Mouse (Mus musculus) liver, adult 2 months (tissue): ENCODE results near the gene Dcun1d1. TPM values are rescaled to one million over a fixed set of nuclear protein-coding genes. Genes with fewer than 3 reads are reported as not detected.

Experiments
- DNase-seq: peaks from one replicate; pipeline ENCODE4 v3.0.0-alpha.2; 2011; ENCODE audit warnings: low read depth, low spot score; ENCODE audit errors: extremely low read depth
- H3K27ac ChIP-seq: fragments of 200-500 bp; replicated peaks from 2 replicates; pipeline ENCODE4 v1.5.1; 2012; ENCODE audit warnings: low read depth, mild to moderate bottlenecking, control low read depth, inconsistent platforms, low read length; ENCODE audit not compliant: insufficient read depth
- H3K27me3 ChIP-seq: fragments of 200-500 bp; 2 replicates; pipeline ENCODE4 v1.6.1; 2012; ENCODE audit warnings: mild to moderate bottlenecking, moderate library complexity, low read length, inconsistent platforms; ENCODE audit not compliant: control insufficient read depth, insufficient read depth
- H3K36me3 ChIP-seq: fragments of 200-500 bp; 2 replicates; pipeline ENCODE4 v1.6.1; 2012; ENCODE audit warnings: low read length, inconsistent platforms; ENCODE audit not compliant: control insufficient read depth, insufficient read depth
- H3K4me1 ChIP-seq: fragments of 200-500 bp; 2 replicates; pipeline ENCODE4 v1.6.1; 2011; ENCODE audit warnings: low read length; ENCODE audit not compliant: control insufficient read depth, insufficient read depth
- H3K4me3 ChIP-seq: fragments of 200-500 bp; 2 replicates; pipeline ENCODE4 v1.5.1; 2011; ENCODE audit warnings: low read depth, mild to moderate bottlenecking, control low read depth, low read length, moderate library complexity; ENCODE audit not compliant: insufficient read depth
- H3K79me2 ChIP-seq: fragments of 200-500 bp; 2 replicates; pipeline ENCODE4 v1.6.1; 2012; ENCODE audit warnings: inconsistent platforms, mild to moderate bottlenecking, low read length, moderate library complexity; ENCODE audit not compliant: control insufficient read depth, insufficient read depth
- H3K9ac ChIP-seq: fragments of 200-500 bp; 2 replicates; pipeline ENCODE4 v1.6.1; 2012; ENCODE audit warnings: low read depth, mild to moderate bottlenecking, control low read depth, inconsistent platforms, low read length
- CTCF ChIP-seq: fragments of 200-500 bp; IDR thresholded peaks from 2 replicates; pipeline ENCODE4 v1.5.1; 2011; ENCODE audit warnings: low read depth, low read length, control low read depth
- POLR2A ChIP-seq: fragments of 200-500 bp; IDR thresholded peaks from 2 replicates; pipeline ENCODE4 v1.6.1; 2011; ENCODE audit warnings: low read length, control low read depth; ENCODE audit not compliant: insufficient read depth; ENCODE audit errors: extremely low read depth
- WGBS: fragments of 180-500 bp; shearing (Covaris S2); methylation state at CpG from one replicate; pipeline ENCODE4 v1.1.7; 2018; 5-methylcytosine and 5-hydroxymethylcytosine counted together
- polyA plus RNA-seq: library from polyadenylated mRNA; depleted of rRNA; stranded (reverse); fragments of >200 nt; gene quantifications from 2 replicates; pipeline ENCODE4 v1.2.3, GENCODE M21; 2012
- total RNA-seq: library from RNA; depleted of rRNA; stranded (reverse); fragments of >200 nt; gene quantifications from 2 replicates; pipeline ENCODE4 v1.2.3, GENCODE M21; 2014

Gene Dcun1d1
- total and polyA plus RNA-seq, 2 experiments = 10.2 to 61.1 TPM

DNA sequence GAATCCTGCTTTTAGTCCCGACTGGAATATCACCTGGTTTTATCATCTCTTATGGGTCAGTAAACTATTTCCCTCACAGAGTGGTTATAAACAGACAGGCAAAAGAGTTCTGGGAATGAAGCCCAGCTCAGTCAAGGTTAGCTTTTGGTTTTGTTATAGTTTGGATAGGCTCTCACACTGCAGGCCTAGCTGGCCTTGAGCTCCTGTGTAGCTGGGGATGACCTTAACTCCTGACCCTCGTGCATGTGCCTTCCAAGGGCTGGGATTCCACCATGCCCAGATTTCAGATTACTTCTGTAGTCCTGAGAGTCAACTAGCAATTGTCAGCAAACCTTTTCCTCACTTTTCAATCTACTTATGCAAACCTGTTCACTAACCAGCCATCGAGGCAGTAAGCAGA lies 19.0 kb downstream of the Dcun1d1 start:
- H3K27ac ChIP-seq = no peak overlapping the region
- peak; percentile 94 for DNase-seq
- 36% methylated on average over 3 of the region's 3 CpGs for WGBS
- TF ChIP-seq POLR2A (no peak), CTCF (no peak)
- H3K36me3 ChIP-seq = peaks cover 21% of the 10 kb centered on the region
- H3K4me1 ChIP-seq = peaks cover 8% of the 10 kb centered on the region
- H3K9ac ChIP-seq = no peak overlapping the region
- H3K79me2 ChIP-seq = peaks cover 16% of the 10 kb centered on the region
- H3K4me3 ChIP-seq = no peak overlapping the region
- H3K27me3 ChIP-seq = no peaks in the 10 kb centered on the region

DNA sequence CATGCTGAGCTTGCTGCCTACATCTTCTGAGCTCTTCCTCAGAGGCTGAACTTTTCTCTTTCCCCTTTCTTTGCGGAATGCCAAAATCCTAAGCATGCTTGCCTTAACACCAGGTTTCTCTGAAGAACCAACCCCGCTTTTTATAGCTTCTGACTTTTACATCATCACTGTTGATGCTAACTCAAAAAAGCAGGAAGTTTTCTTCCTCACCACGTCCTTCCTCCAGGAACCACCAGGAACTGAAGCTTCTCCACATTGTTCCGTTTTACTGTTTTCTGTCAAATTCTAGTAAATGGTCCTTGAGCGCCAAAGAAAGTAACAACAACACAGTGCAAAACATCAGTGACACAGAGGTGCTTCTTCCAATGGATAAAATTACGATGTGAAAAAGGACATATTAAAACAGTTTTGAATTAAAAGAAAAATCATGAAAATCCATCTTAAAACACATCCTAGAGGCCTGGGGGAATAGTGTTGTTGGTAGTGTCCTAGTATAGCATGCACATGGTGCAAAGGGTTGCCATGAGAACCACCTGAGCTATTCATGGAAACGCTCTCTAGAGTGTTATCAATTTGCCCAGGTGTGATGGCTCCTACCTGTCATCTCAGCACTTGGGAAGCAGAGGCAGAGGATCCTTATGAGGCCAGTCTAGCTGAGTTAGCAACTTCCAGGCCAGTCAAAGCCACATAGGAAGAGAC lies 28.1 kb downstream of the Dcun1d1 start:
- TF ChIP-seq CTCF (no peak), POLR2A (no peak)
- peaks cover 12% of the 10 kb centered on the region; the same call in 1 of the 2 replicates for H3K36me3 ChIP-seq
- no peak overlapping the region for H3K9ac ChIP-seq
- peaks cover 6% of the 10 kb centered on the region; the same call in 1 of the 2 replicates for H3K79me2 ChIP-seq
- no peak overlapping the region for H3K4me3 ChIP-seq
- no peak for DNase-seq
- 0 out of 2 replicates have a peak, but pooled peaks cover 3% of the 10 kb centered on the region for H3K4me1 ChIP-seq
- no peaks in the 10 kb centered on the region for H3K27me3 ChIP-seq
- WGBS = 86% methylated on average over 7 of the region's 7 CpGs
- H3K27ac ChIP-seq = no peak overlapping the region

DNA sequence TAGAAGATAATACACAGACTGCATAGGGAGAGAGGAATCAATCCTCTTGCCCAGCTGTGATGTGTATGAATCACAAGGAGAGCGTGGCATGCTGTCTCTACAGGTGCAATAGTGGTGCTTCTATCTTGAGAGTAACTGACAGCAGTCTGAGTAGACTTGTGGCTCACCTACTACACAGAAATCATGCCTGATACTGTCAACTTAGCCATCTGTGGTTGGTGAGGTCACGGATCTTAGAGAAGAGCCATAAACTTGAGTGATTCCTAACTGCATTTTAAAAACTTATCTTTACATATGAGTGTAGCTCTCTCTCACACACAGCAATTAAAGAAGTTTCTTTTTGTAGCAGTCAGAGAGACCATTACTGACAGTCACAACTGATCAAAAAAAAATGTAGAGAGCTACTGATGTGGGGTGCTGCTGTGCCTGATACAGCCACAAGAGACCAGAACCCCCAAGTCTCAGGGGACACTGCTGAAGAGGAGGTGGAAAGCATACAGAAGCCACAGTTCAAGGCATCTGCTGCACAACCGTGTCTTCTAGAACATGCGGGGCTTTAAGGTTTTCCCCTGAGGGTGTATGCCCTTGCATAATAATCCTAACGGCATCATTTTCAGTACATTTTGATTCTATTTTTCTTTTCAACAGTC lies 36.6 kb downstream of the Dcun1d1 start:
- peaks cover 29% of the 10 kb centered on the region for H3K36me3 ChIP-seq
- H3K27me3 ChIP-seq = no peaks in the 10 kb centered on the region
- no peak overlapping the region for H3K27ac ChIP-seq
- no peak overlapping the region for H3K9ac ChIP-seq
- H3K4me1 ChIP-seq = peaks cover 7% of the 10 kb centered on the region; the same call in 1 of the 2 replicates
- 97% methylated on average over 5 of the region's 5 CpGs for WGBS
- H3K79me2 ChIP-seq = peaks cover 12% of the 10 kb centered on the region; the same call in 1 of the 2 replicates
- H3K4me3 ChIP-seq = no peak overlapping the region
- TF ChIP-seq POLR2A = no peak
- TF ChIP-seq CTCF = no peak
- DNase-seq = no peak

DNA sequence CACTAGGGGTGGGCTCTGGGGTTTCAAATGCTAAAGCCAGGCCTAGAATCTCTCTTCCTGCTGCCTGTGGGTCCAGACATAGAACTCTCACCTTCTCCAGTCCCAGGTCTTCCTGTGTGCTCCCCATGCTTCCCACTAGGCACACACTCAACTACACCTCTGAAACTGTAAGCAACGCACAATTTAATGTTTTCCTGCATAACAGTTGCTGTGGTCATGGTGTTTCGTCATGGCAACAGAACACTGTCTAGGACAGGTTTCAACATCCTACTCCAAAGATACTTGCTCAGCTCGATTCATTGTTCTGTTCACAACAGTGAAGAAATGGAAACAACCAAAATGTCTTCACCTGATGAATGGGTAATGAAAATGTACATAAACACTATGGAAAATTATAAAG lies 38.1 kb downstream of the Dcun1d1 start:
- 91% methylated on average over 3 of the region's 3 CpGs for WGBS
- no peak overlapping the region for H3K27ac ChIP-seq
- peaks cover 29% of the 10 kb centered on the region for H3K36me3 ChIP-seq
- peaks cover 6% of the 10 kb centered on the region; the same call in 1 of the 2 replicates for H3K4me1 ChIP-seq
- H3K9ac ChIP-seq = no peak overlapping the region
- peaks cover 9% of the 10 kb centered on the region; the same call in 1 of the 2 replicates for H3K79me2 ChIP-seq
- no peak overlapping the region for H3K4me3 ChIP-seq
- no peak for DNase-seq
- H3K27me3 ChIP-seq = no peaks in the 10 kb centered on the region
- TF ChIP-seq CTCF (no peak), POLR2A (no peak)

DNA sequence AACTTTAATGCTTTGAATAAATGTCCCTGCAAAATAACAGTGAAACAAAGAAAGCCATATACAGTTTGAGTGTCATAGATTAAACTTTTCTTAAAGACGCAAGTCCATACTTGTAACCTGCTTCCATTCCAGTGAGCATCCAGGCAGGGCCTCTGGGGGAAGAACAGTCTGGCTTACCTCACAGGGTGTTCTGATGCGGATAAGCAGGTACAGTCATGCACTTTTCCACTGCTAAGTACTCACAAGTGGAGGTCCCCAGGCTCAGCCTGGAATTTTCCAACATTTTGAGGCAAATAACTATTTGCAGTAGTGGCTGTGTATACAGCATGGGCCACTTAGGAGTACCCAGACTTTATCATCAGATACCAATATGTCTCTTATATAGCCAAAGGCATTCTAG lies 39.3 kb downstream of the Dcun1d1 start:
- no peak for DNase-seq
- Histone ChIP-seq H3K36me3 (peaks cover 24% of the 10 kb centered on the region), H3K9ac (no peak overlapping the region), H3K27me3 (no peaks in the 10 kb centered on the region), H3K27ac (no peak overlapping the region), H3K4me1 (peaks cover 4% of the 10 kb centered on the region; the same call in 1 of the 2 replicates), H3K79me2 (peaks cover 9% of the 10 kb centered on the region; the same call in 1 of the 2 replicates), H3K4me3 (no peak overlapping the region)
- 96% methylated on average over 2 of the region's 2 CpGs for WGBS
- TF ChIP-seq POLR2A (no peak), CTCF (no peak)
